Mouse (Mus musculus): Measurements from ENCODE around the gene Morn3. TPM values are rescaled to one million over a fixed set of nuclear protein-coding genes. Genes with fewer than 3 reads are reported as not detected.

Morn3 gene
- polyA plus RNA-seq, 1 experiment from 2014 or later = 0.41 TPM

- H3K4me1 ChIP-seq (replicated peaks; ENCODE audit: control insufficient read depth, insufficient read depth) = no peaks in the 10 kb centered on the region; the same call in 1 of the 2 replicates
- peak overlapping the region; percentile 20 for H3K27ac ChIP-seq (replicated peaks)
- ATAC-seq (ENCODE audit: low FRiP score, low TSS enrichment) (peak; percentile 81), DNase-seq (ENCODE audit: low spot score) (no peak)
- TF ChIP-seq CTCF (IDR thresholded peaks at IDR 0.05; ENCODE audit: low read depth) (no peak), EP300 (optimal IDR thresholded peaks at IDR 0.05) (no peak)
- H3K9me3 ChIP-seq (ENCODE audit: control insufficient read depth, low read length) = no peaks in the 10 kb centered on the region
- H3K9ac ChIP-seq (ENCODE audit: low read length) = no peak overlapping the region
- no peaks in the 10 kb centered on the region for H3K36me3 ChIP-seq (ENCODE audit: control insufficient read depth, insufficient read depth, low read length)
- H3K4me2 ChIP-seq (replicated peaks; ENCODE audit: low read depth) = no peak overlapping the region
- no peaks in the 10 kb centered on the region for H3K27me3 ChIP-seq (ENCODE audit: control insufficient read depth, insufficient read depth, low read length)
- WGBS = 79% methylated on average over 4 of the region's 4 CpGs
- no peak overlapping the region for H3K4me3 ChIP-seq (ENCODE audit: low read depth, low read length)
Measured at GRCm38 (mm10) chr5:123035089-123035488, 11.7 kb downstream of the Morn3 start.

- Histone ChIP-seq H3K9ac (ENCODE audit: low read length) (no peak overlapping the region), H3K9me3 (ENCODE audit: control insufficient read depth, low read length) (no peaks in the 10 kb centered on the region), H3K4me1 (replicated peaks; ENCODE audit: control insufficient read depth, insufficient read depth) (no peaks in the 10 kb centered on the region), H3K27me3 (ENCODE audit: control insufficient read depth, insufficient read depth, low read length) (no peaks in the 10 kb centered on the region), H3K27ac (replicated peaks) (no peak overlapping the region), H3K36me3 (ENCODE audit: control insufficient read depth, insufficient read depth, low read length) (no peaks in the 10 kb centered on the region), H3K4me2 (replicated peaks; ENCODE audit: low read depth) (no peak overlapping the region), H3K4me3 (ENCODE audit: low read depth, low read length) (no peak overlapping the region)
- WGBS = 56% methylated on average over 7 of the region's 7 CpGs
- no peak for TF ChIP-seq CTCF (IDR thresholded peaks at IDR 0.05; ENCODE audit: low read depth)
- DNase-seq (ENCODE audit: low spot score) = no peak
- no peak for ATAC-seq (ENCODE audit: low FRiP score, low TSS enrichment)
Measured at GRCm38 (mm10) chr5:123033646-123034160, 13.1 kb downstream of the Morn3 start.

- Histone ChIP-seq H3K36me3 (ENCODE audit: control insufficient read depth, insufficient read depth, low read length) (no peaks in the 10 kb centered on the region), H3K9ac (ENCODE audit: low read length) (no peak overlapping the region), H3K4me2 (replicated peaks; ENCODE audit: low read depth) (no peak overlapping the region), H3K27me3 (ENCODE audit: control insufficient read depth, insufficient read depth, low read length) (no peaks in the 10 kb centered on the region), H3K27ac (replicated peaks) (no peak overlapping the region), H3K4me1 (replicated peaks; ENCODE audit: control insufficient read depth, insufficient read depth) (no peaks in the 10 kb centered on the region), H3K9me3 (ENCODE audit: control insufficient read depth, low read length) (no peaks in the 10 kb centered on the region), H3K4me3 (ENCODE audit: low read depth, low read length) (no peak overlapping the region)
- DNase-seq (ENCODE audit: low spot score) (no peak), ATAC-seq (ENCODE audit: low FRiP score, low TSS enrichment) (no peak)
- no peak for TF ChIP-seq EP300 (optimal IDR thresholded peaks at IDR 0.05)
- TF ChIP-seq CTCF (IDR thresholded peaks at IDR 0.05; ENCODE audit: low read depth) = peak; percentile 35
- 97% methylated on average over 3 of the region's 3 CpGs for WGBS
Measured at GRCm38 (mm10) chr5:123031312-123031711, 15.5 kb downstream of the Morn3 start.

GRCm38 (mm10) chr5:123029729-123030128 lies 17.1 kb downstream of the Morn3 start:
- Histone ChIP-seq H3K4me2 (replicated peaks; ENCODE audit: low read depth) (no peak overlapping the region), H3K27ac (replicated peaks) (no peak overlapping the region), H3K27me3 (ENCODE audit: control insufficient read depth, insufficient read depth, low read length) (no peaks in the 10 kb centered on the region), H3K4me3 (ENCODE audit: low read depth, low read length) (no peak overlapping the region), H3K9ac (ENCODE audit: low read length) (no peak overlapping the region), H3K36me3 (ENCODE audit: control insufficient read depth, insufficient read depth, low read length) (no peaks in the 10 kb centered on the region), H3K9me3 (ENCODE audit: control insufficient read depth, low read length) (no peaks in the 10 kb centered on the region), H3K4me1 (replicated peaks; ENCODE audit: control insufficient read depth, insufficient read depth) (no peaks in the 10 kb centered on the region)
- WGBS = 91% methylated on average over 7 of the region's 7 CpGs
- no peak for ATAC-seq (ENCODE audit: low FRiP score, low TSS enrichment)
- DNase-seq (ENCODE audit: low spot score) = no peak
- TF ChIP-seq CTCF (IDR thresholded peaks at IDR 0.05; ENCODE audit: low read depth) (no peak), EP300 (optimal IDR thresholded peaks at IDR 0.05) (no peak)

GRCm38 (mm10) chr5:123027436-123027835 lies 19.4 kb downstream of the Morn3 start:
- H3K4me3 ChIP-seq (ENCODE audit: low read depth, low read length) = no peak overlapping the region
- no peaks in the 10 kb centered on the region for H3K27me3 ChIP-seq (ENCODE audit: control insufficient read depth, insufficient read depth, low read length)
- TF ChIP-seq EP300 (optimal IDR thresholded peaks at IDR 0.05) (no peak), CTCF (IDR thresholded peaks at IDR 0.05; ENCODE audit: low read depth) (no peak)
- no peaks in the 10 kb centered on the region for H3K9me3 ChIP-seq (ENCODE audit: control insufficient read depth, low read length)
- DNase-seq (ENCODE audit: low spot score) (peak; percentile 53), ATAC-seq (ENCODE audit: low FRiP score, low TSS enrichment) (peak; percentile 63)
- no peak overlapping the region for H3K9ac ChIP-seq (ENCODE audit: low read length)
- WGBS = 42% methylated on average over 6 of the region's 6 CpGs
- no peaks in the 10 kb centered on the region for H3K36me3 ChIP-seq (ENCODE audit: control insufficient read depth, insufficient read depth, low read length)
- no peaks in the 10 kb centered on the region for H3K4me1 ChIP-seq (replicated peaks; ENCODE audit: control insufficient read depth, insufficient read depth)
- no peak overlapping the region for H3K4me2 ChIP-seq (replicated peaks; ENCODE audit: low read depth)
- no peak overlapping the region for H3K27ac ChIP-seq (replicated peaks)

GRCm38 (mm10) chr5:123026414-123026813 lies 20.4 kb downstream of the Morn3 start:
- Histone ChIP-seq H3K9ac (ENCODE audit: low read length) (no peak overlapping the region), H3K27me3 (ENCODE audit: control insufficient read depth, insufficient read depth, low read length) (no peaks in the 10 kb centered on the region), H3K4me2 (replicated peaks; ENCODE audit: low read depth) (no peak overlapping the region), H3K9me3 (ENCODE audit: control insufficient read depth, low read length) (no peaks in the 10 kb centered on the region), H3K27ac (replicated peaks) (no peak overlapping the region), H3K4me1 (replicated peaks; ENCODE audit: control insufficient read depth, insufficient read depth) (no peaks in the 10 kb centered on the region), H3K36me3 (ENCODE audit: control insufficient read depth, insufficient read depth, low read length) (no peaks in the 10 kb centered on the region), H3K4me3 (ENCODE audit: low read depth, low read length) (no peak overlapping the region)
- TF ChIP-seq EP300 (optimal IDR thresholded peaks at IDR 0.05) (no peak), CTCF (IDR thresholded peaks at IDR 0.05; ENCODE audit: low read depth) (no peak)
- ATAC-seq (ENCODE audit: low FRiP score, low TSS enrichment) (no peak), DNase-seq (ENCODE audit: low spot score) (no peak)
- 54% methylated on average over 6 of the region's 6 CpGs for WGBS
